Mouse (Mus musculus): ENCODE results near the gene Tex9.

GRCm38 (mm10) chr9:72512229-72512981, 20.4 kb upstream of the Tex9 start:
- TF ChIP-seq CHD2 (IDR thresholded peaks at IDR 0.05; ENCODE audit: low read depth, low read length), result no peak
- TF ChIP-seq ZNF384 (IDR thresholded peaks at IDR 0.05; ENCODE audit: low read depth, low read length), result no peak
- no peak for TF ChIP-seq HCFC1 (IDR thresholded peaks at IDR 0.05; ENCODE audit: borderline replicate concordance, insufficient read depth, low read length)
- no peak for TF ChIP-seq ZC3H11A (IDR thresholded peaks at IDR 0.05; ENCODE audit: borderline replicate concordance, low read depth, low read length)

All from ES-E14 (cell line).